Mouse (Mus musculus): ENCODE results near the gene Crtc1.

Gene Crtc1

GRCm38 (mm10) chr8:70439055-70439847 is at the start of gene Crtc1:
Crtc1 (minus strand) TSS chr8:70439579.
- peak; percentile 98 for DNase-seq

- DNase-seq: no peak
Measured at GRCm38 (mm10) chr8:70488931-70489470, 49.6 kb upstream of the Crtc1 start.

- DNase-seq: peak; percentile 57 to 70
Measured at GRCm38 (mm10) chr8:70487993-70488796, 48.8 kb upstream of the Crtc1 start.

GRCm38 (mm10) chr8:70486941-70487520 is 47.7 kb upstream of the Crtc1 start, which contains the start of gene Tmem59l:
Tmem59l (minus strand) TSS chr8:70487358.
- no peak for DNase-seq

- DNase-seq: no peak
Measured at GRCm38 (mm10) chr8:70486191-70486681, 46.9 kb upstream of the Crtc1 start.

GRCm38 (mm10) chr8:70482943-70483342 is 43.6 kb upstream of the Crtc1 start:
- DNase-seq: no peak

GRCm38 (mm10) chr8:70481908-70482307 is 42.5 kb upstream of the Crtc1 start:
- no peak for DNase-seq

- DNase-seq: peak; percentile 64 to 73
Measured at GRCm38 (mm10) chr8:70477269-70477982, 38.0 kb upstream of the Crtc1 start.

- DNase-seq: peak; percentile 99
Measured at GRCm38 (mm10) chr8:70476333-70477268, 37.2 kb upstream of the Crtc1 start, which contains the start of gene Klhl26. Klhl26 (minus strand) TSS chr8:70476968.

- no peak for DNase-seq
Measured at GRCm38 (mm10) chr8:70471856-70472255, 32.5 kb upstream of the Crtc1 start.

GRCm38 (mm10) chr8:70469938-70470337 is 30.6 kb upstream of the Crtc1 start:
- DNase-seq: no peak

GRCm38 (mm10) chr8:70469295-70469916 is 30.0 kb upstream of the Crtc1 start:
- DNase-seq: no peak

GRCm38 (mm10) chr8:70468733-70469132 is 29.4 kb upstream of the Crtc1 start:
- DNase-seq: no peak

- DNase-seq: no peak
Measured at GRCm38 (mm10) chr8:70467907-70468306, 28.5 kb upstream of the Crtc1 start.

GRCm38 (mm10) chr8:70467229-70467725 is 27.9 kb upstream of the Crtc1 start:
- peak in 1 of 2 experiments; percentile 38 for DNase-seq

GRCm38 (mm10) chr8:70466771-70467170 is 27.4 kb upstream of the Crtc1 start:
- DNase-seq: peak; percentile 58 to 65

- no peak for DNase-seq
Measured at GRCm38 (mm10) chr8:70466305-70466704, 26.9 kb upstream of the Crtc1 start.

GRCm38 (mm10) chr8:70465701-70466100 is 26.3 kb upstream of the Crtc1 start:
- DNase-seq: no peak

- no peak for DNase-seq
Measured at GRCm38 (mm10) chr8:70464162-70464561, 24.8 kb upstream of the Crtc1 start.

GRCm38 (mm10) chr8:70463306-70463705 is 23.9 kb upstream of the Crtc1 start:
- DNase-seq: no peak

- no peak for DNase-seq
Measured at GRCm38 (mm10) chr8:70462516-70462813, 23.1 kb upstream of the Crtc1 start.

All from kidney, postnatal 4 days (tissue).